Mouse (Mus musculus) cortical plate, adult 2 months (tissue): ENCODE data around the gene Rpl23.

Experiments used
- CTCF ChIP-seq: fragments of 200-500 bp; IDR thresholded peaks from 2 replicates; pipeline ENCODE4 v1.5.1; 2011; ENCODE audit warnings: mild to moderate bottlenecking, control low read depth, low read length; ENCODE audit not compliant: insufficient read depth; ENCODE audit errors: extremely low read depth
- POLR2A ChIP-seq: fragments of 200-500 bp; IDR thresholded peaks from 2 replicates; pipeline ENCODE4 v1.6.1; 2011; ENCODE audit warnings: mild to moderate bottlenecking, low read length, control low read depth; ENCODE audit not compliant: insufficient read depth; ENCODE audit errors: extremely low read depth

GRCm38 (mm10) chr11:97799994-97800690 is 17.9 kb upstream of the Rpl23 start:
- TF ChIP-seq POLR2A (no peak; the same call in 1 of the 2 replicates), CTCF (no peak)
